Mouse (Mus musculus): ENCODE data around the gene Rbm17.

DNA sequence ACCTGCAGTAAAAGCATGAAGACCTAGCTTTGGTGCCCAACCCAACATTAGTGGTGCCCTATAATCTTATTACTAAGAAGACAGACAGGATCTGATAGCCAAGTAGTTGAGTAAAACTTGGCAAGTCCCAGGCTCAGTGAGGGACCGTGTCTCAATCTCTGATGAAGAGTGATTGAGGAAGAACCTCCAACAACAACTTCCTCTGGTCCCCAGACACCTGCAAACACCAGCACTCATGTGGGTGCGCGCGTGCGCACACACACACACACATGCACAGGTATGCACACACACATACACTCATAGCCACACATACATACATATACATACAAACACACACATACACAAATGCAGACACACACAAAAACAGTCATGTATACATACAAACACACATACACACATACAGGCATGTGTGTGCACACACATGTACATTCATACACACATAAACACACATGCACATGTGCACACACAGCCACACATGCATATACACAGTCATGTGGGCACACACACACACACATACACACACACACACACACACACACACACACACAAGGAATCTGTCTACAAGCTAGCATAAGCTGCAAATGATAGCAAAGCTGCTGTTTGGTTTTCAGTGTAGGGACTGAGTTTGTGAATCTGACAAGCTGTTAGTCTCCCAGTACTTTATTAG, 31.7 kb upstream of the Rbm17 start:
- TF ChIP-seq CTCF (IDR thresholded peaks at IDR 0.05) (no peak), EP300 (IDR thresholded peaks at IDR 0.05; ENCODE audit: insufficient read depth, low read depth, low read length) (no peak)

Data from heart, adult 2 months (tissue).